Mouse (Mus musculus): ENCODE results near the gene Gm3278.
"Not testable (repeated sequence)": the region's sequence is repeated elsewhere in the genome, so short reads cannot be mapped to it uniquely, and the experiment has no call there.

Gene Gm3278

DNA sequence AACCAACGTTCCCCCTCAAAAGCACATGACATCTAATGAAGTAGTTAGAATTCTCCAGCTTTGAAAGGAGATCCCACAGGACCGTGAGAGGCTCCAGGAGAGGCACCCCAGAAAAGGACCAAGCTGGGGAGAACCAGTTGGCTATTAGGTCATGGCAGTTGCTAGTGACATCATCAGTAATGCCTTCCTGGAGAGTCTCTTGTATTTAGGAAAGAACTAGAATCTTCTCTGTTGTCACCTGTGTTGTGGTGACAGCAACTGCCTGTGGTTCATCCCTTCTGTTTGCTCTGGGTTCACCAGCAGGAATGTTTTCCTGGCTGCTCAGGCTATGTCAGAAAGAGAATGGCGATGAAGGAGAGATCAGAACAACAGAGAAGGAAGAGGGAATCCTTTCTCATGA, at the start of gene Gm3278:
TSS of gene Gm3278 (plus strand) at position 301 of the 400 bp plus-strand sequence.
- not testable (repeated sequence) for DNase-seq (ENCODE audit: low spot score)

DNA sequence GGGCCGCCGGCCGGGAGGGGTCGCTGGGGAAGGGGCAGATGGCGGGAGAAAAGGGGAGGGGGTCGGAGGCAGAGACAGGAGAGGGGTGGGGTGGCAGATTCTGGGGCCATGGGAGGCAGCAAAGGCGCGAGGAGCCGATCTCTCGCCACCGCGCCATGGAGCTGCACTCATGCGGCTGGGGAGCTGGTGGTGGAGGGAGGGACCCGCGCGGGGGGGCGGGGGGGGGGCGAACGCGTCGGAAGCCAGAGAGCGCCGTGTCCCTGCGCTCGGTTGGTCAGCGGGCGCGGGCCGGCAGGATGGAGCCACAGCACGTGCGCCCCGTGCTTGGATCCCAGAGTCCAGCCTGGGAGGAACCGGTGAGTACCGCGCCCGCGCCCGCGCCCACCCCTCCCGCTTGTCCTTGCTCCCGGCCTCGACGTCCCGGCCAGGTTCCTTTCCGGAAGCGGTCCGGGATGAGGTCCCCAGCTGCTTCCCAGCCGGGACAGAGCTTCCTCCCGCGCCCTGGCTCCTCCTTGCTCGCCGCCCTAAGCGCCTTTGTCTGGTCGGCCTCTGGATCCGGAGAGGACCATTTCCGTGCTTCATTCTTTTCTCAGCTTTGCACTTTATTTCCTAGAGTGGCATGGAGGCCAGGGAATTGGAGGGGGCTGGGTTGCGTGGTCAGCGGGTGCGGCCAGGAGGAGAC, 36.8 kb upstream of the Gm3278 start, which contains the start of gene Gm3264:
TSS of gene Gm3264 (plus strand) at position 278 of the 682 bp plus-strand sequence.
- not testable (repeated sequence) for DNase-seq (ENCODE audit: low spot score)

Measured in c-Kit-positive CD71-positive TER-119-positive erythroid progenitor cells, embryonic 14.5 days (primary cell).